Mouse (Mus musculus) urinary bladder, adult 18-20 months (tissue): ENCODE results near the gene Arid1b.

Source experiments
- DNase-seq, 2 experiments: peaks; one replicate each; pipeline ENCODE4 v3.0.0; 2022; ENCODE audit warnings: low spot score in 2 of 2, mixed read lengths in 2 of 2

Gene Arid1b

GRCm38 (mm10) chr17:5372951-5373350 lies 378.8 kb downstream of the Arid1b start:
- DNase-seq = no peak

- no peak for DNase-seq
Observed at GRCm38 (mm10) chr17:5377151-5377929, 383.2 kb downstream of the Arid1b start.

- DNase-seq = no peak
Observed at GRCm38 (mm10) chr17:5377930-5378310, 383.8 kb downstream of the Arid1b start.

GRCm38 (mm10) chr17:5385694-5386093 lies 391.6 kb downstream of the Arid1b start:
- no peak for DNase-seq

- no peak for DNase-seq
Observed at GRCm38 (mm10) chr17:5386885-5387545, 392.9 kb downstream of the Arid1b start.

- DNase-seq = no peak
Observed at GRCm38 (mm10) chr17:5388351-5388750, 394.2 kb downstream of the Arid1b start.

GRCm38 (mm10) chr17:5390682-5391081 lies 396.6 kb downstream of the Arid1b start:
- no peak for DNase-seq

GRCm38 (mm10) chr17:5395454-5396205 lies 401.5 kb downstream of the Arid1b start:
- DNase-seq = peak in 1 of 2 experiments; percentile 9

- DNase-seq = no peak
Observed at GRCm38 (mm10) chr17:5396213-5396612, 402.1 kb downstream of the Arid1b start.
